Mouse (Mus musculus) kidney, adult 18-20 months (tissue): ENCODE results near the gene Hnmt.
"Not testable (repeated sequence)": the region's sequence is repeated elsewhere in the genome, so short reads cannot be mapped to it uniquely, and the experiment has no call there.

ENCODE experiments used
- DNase-seq: peaks from one replicate; pipeline ENCODE4 v3.0.0; 2021

Hnmt gene

GRCm38 (mm10) chr2:24049344-24049990 lies at the start of gene Hnmt:
TSS of gene Hnmt (minus strand) at chr2:24049394.
- peak; percentile 22 for DNase-seq

DNA sequence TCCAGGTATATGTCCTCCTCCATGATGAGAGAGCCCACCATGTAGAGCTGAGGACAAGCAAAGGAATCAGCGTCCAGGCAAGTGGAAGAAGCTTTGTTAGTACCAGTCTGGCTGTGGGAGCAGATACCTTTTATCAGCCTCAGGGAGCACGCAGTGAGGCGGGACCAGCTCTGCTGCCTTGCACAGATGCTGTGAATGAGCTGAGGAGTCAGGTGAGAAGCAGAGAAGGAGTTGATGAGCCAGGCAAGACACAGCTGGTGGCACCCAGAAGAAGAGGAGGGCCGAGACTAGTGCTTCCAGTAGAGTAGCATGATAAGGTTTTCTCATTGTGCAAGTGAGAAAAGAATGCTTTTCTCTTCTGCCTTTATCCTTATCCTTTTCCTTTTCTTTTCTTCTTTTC lies 47.3 kb upstream of the Hnmt start, which contains the start of gene Tbpl2:
TSS of gene Tbpl2 (minus strand) at position 101 of the 400 bp plus-strand sequence.
- no peak for DNase-seq

DNA sequence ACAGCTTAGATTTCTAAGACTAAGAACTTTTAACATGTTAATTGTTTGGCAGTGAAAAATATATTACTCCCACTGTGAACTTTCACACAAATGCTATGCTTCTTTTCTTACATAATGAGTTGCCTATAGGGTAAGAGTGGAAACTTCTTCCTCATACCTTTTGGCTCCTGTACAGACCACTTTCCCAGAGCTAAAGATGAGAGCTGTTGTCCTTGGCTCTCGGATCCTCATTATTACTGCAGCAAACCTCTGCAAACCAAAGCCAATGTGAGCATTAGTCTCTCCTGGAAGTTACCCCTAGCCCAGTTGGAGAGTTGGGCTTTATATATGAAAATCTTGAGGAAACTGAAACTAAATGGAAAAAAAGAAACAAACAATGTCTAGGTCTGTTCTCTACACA lies 41.7 kb upstream of the Hnmt start:
- no peak for DNase-seq

- DNase-seq, result no peak
These were observed 1.3 kb upstream of the Hnmt start for GRCm38 (mm10) chr2:24050459-24050858.

DNA sequence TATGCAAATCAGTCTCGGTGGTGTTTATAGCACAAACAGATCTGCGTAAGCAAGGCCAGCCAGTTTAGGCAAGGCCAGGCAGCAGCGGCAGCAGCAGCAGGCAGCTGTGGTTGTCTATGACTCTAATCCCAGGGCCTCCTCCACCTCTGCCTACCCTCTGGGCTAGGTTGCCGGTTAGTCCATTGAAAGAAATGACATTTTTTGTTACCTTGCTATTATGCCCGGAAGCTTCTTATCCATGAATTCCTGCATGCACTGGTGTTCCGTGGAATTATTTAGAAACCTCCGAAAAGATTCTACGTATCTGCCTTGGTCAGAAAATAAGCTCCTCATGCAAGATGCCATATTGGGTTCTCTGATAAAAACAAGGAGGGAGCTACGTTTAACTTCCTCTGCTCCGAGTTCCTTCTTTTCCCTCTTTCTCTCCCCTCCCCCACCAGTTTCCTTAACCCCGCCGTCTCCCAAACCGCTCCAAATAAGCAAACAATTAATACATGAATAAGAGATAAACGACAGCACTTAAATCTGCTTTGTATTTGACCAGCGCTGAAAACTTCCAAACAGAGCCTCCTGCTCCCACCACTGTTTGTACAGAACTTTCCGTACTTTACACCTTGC lies 605 bp downstream of the Hnmt start:
- peak; percentile 80 for DNase-seq

DNA sequence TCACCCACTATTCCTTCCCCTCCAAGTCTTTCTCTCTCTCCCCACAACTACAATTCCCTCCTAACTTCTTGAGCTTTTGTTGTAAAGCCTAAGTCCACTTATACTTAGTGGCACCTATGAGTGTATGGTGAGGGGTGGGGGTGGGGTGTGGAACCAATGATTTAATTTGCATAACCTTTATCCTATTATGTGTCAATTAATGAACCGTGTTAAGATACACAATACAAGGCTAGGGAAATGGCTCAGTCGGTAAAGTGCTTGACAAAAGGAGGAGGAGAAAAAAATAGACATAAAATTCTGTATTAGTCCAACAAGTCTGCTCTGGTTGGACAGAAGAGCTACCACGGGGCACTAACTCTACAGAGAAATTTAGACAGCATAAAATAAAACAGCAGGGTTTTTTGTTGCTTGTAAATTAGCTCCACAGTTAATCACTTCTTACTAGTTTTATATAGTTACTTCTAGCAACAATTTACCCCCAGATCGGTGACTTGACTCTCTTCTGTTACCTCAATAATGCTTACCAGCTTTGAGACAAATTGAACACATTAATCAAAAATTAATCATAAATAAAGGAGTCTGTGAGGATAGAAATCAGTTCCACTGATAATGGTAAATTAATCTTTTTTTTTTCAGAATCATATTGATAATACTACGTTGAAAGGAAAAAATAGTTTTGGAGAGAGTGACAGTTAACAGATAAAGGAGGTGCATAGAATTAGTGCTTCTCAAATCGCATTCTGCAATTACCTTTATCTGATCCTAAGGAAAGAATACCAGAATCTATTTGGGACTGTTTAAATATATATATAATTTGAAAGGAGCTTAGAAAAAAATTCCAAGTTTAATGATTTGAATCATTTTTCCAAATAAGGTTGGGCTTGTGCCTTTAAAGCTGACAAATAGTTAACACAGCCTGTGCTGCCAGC lies 1.4 kb downstream of the Hnmt start:
- DNase-seq, result no peak

GRCm38 (mm10) chr2:24042901-24043300 lies 6.3 kb downstream of the Hnmt start:
- no peak for DNase-seq

DNA sequence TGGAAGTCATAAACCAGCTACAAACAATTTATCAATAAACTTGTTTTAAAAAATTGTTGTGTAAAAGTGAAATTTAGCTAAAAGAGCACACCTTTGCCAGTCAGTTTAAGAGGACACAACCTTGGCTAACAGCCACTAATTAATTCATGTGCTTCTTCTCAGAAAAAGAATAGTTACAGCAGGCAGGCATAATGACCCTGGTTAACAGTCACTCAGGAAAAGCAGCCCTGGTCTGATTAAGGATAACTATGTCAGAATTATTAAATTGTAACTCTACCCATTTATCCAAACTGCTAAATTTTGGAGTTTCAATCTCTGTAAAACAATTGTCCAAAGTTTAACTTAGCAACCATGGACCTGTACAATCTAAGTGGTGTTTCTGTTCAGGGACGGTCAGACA lies 8.7 kb downstream of the Hnmt start:
- DNase-seq, result no peak

GRCm38 (mm10) chr2:24019386-24019785 lies 29.8 kb downstream of the Hnmt start:
- DNase-seq, result peak; percentile 15

DNA sequence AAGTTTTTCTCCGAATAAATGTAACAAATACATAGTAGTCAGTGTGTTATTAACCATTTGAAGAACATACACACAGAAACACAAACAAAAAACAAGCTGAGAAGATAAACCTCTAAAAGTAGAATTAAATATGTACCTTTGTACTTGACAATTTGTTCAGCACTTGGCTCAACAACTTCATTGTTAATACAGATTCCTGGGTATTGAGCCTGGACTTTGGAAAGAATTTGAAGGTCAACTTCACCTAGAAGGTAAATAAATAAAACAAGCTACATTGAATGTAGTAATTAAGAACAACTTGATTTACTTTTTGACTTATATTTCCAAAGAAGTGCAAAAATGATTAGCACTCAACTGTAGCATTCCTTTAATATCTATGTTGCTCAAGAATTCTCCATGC lies 30.2 kb downstream of the Hnmt start:
- no peak for DNase-seq

- DNase-seq, result no peak
These were observed 34.2 kb downstream of the Hnmt start for GRCm38 (mm10) chr2:24014957-24015356.

DNA sequence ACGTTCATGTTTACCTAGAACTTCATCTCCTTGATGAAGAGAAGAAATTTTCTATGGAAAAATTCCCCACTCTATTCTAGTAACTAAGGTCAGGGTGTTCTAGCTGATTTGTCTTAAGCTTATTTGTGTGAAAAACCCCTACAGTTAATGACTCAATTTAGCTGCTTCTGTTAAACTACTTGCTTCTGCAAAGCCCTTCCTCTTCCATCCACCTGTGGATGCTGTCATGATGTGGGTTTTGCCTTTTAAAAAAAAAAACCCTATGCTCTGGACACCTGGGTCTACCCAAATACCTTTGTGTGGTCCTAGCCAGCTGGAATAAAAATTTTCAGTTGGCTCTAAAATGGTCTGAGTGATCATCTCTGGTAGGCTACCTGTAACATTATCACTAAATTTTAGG lies 49.9 kb downstream of the Hnmt start:
- no peak for DNase-seq

DNA sequence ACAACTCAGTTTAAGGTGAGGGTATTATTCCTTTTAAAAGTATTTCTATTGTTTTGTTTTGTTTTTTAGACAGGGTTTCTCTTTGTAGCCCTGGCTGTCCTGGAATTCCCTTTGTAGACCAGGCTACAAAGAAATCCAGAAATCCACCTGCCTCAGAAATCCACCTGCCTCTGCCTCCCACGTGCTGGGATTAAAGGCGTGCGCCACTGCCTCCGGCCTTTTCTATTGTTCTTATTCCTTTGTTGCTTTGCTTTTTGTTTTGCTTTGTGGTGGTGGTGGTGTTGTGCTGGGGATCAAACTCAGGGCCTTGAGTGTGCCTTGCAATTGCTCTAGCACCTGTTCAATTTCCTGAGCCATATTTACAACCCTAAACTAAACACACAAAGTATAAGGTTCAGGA lies 50.4 kb downstream of the Hnmt start:
- DNase-seq, result no peak

DNA sequence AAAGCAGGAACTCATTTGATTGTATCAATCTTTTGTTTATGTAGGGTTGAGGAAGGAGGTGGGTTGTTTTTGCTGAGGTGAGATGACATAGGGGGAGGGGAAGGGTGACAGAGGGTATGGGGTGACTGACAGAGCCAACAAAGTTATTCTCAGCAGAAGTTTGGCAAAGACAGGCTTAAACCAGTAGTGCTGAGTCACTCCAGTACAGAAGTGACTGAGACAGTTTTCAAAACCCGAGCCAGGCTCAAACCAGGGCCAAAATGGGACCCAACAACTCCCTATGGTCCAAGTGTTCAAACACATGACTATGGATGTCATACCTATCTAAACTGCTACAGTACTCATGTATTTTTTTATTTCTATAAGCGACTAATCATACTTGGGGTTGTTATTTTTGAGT lies 52.4 kb downstream of the Hnmt start:
- no peak for DNase-seq

GRCm38 (mm10) chr2:23990034-23990573 lies 59.1 kb downstream of the Hnmt start:
- DNase-seq, result not testable (repeated sequence)

GRCm38 (mm10) chr2:23987283-23987682 lies 61.9 kb downstream of the Hnmt start:
- DNase-seq, result no peak

- DNase-seq, result no peak
These were observed 65.9 kb downstream of the Hnmt start for GRCm38 (mm10) chr2:23983343-23983742.

DNA sequence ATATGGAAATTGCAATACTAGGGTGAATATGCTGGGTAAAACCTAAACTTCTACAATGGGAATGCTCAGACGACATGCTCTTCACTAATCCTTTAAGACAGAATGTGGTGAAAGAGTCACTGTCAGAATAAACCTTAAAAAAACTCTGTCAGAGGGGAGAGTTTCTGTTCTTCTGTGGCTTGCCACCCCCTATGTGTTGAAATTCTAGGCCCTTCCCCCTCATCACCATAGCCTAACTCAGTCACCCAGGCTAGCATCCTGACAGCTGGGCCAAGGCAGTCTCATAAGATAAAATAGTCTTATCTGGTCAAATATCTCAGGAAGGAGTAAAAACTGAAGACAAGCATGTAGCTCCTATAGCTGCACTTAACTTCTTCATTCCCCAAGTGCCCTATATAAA lies 66.3 kb downstream of the Hnmt start:
- DNase-seq, result no peak

DNA sequence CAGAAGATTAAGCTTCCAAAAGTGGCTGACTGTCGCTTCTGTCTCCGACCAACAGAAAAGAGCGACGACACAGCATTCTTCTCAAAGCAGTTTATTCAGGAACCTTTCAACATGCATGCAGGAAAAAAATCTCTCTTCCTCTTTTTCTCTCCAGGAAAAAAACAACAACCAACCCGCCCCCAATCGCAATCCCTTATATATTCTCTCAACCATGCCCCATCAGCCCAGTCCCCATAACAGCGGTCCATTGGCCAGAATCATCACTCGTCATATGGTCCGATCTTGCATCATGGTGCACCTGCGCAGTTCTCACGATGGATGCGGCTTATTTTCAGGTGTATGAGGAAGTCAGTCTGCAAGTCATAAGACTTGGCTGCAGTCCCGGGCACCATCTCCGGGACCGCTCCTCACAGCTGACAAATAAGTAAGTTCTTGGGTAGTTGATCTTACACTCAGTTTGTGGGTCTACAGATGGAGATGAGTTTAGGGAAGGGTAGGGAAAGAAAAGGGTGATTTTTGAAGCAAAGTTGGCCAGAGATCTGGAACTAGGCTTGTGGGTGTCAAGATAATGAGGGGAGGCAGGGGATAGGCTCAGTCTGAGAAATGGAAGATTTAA lies 88.4 kb downstream of the Hnmt start:
- not testable (repeated sequence) for DNase-seq
